Mouse (Mus musculus): ENCODE data around the gene Tcf7l1.

DNA sequence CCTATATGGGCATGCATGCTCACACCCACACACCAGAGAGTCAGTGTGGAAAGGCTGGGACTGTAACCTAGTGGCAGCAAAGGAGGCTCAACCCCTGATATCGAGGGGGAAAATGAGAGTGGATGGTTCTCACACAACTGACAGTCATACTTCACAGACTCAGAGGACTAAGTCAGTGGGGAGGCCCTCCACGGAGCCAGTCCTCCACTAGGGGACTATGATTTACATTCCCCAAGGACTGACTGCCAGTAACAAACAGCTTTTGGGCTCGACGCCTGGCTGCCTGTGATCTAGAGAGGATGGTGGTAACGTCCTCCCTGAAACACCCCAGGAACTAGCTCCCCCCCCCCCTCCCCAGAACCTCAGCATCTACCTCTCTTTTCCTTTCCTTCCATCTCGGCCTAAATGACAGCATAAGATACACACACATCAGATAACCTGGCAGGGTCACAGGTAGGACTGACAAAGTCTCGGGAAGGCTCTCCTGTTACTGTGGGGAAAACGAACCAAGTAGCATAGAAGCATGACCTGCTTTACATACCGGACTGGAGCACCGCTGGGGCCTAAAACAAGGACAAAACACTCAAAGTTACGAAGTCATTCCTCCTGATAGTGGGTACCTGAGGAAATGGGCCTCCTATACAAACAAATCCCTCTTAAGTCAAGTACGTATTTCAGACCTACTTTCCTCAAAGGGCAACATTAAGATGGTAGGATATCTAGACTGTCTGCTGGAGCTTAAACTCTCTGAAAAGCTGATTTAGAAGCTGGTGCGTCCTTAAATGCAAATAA, 191.8 kb downstream of the Tcf7l1 start:
- TF ChIP-seq CTCF (IDR thresholded peaks at IDR 0.05; ENCODE audit: control insufficient read depth, insufficient read depth, low read length) (no peak), POLR2A (IDR thresholded peaks at IDR 0.05; ENCODE audit: borderline replicate concordance, control insufficient read depth, low read depth, low read length) (no peak)

Data from bone marrow, adult 2 months (tissue).